Mouse (Mus musculus): Measurements from ENCODE around the gene Timp2. TPM values are rescaled to one million over a fixed set of nuclear protein-coding genes. Genes with fewer than 3 reads are reported as not detected.
A peak's percentile ranks its signal among the peaks of the same experiment; 100 is the strongest.

The Timp2 gene
- polyA plus RNA-seq, 1 experiment from 2014 or later, result 46.9 TPM

DNA sequence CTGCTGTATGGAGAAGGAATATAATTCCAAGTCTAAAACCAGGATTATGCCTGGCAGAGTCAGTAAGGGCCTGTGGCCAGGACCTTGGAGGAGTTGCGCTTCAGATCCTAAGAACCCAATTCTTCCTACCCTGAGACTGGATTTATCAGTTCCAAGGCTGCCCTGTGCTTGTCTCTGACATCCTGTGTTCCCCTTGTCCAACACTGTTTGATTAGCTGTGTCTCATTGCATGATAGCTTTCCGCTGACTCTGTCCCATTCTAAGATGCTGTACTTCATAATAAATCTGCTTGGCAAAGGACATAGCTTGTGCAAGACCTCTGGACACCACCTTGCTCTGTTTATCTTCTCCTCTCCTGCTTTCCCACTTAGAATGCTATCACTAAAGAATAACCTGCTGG lies 8.1 kb downstream of the Timp2 start:
- H3K9me3 ChIP-seq, result no peaks in the 10 kb centered on the region
- no peak overlapping the region; the same call in 1 of the 2 replicates for H3K27ac ChIP-seq (replicated peaks)
- peaks cover 57% of the 10 kb centered on the region for H3K4me1 ChIP-seq
- DNase-seq (ENCODE audit: low spot score), result no peak
- 94% methylated on average over 2 of the region's 2 CpGs for WGBS
- no peak overlapping the region for H3K4me3 ChIP-seq
- H3K27me3 ChIP-seq (replicated peaks; ENCODE audit: low read depth, poor library complexity, severe bottlenecking), result no peaks in the 10 kb centered on the region
- H3K36me3 ChIP-seq (replicated peaks), result peaks cover 26% of the 10 kb centered on the region

DNA sequence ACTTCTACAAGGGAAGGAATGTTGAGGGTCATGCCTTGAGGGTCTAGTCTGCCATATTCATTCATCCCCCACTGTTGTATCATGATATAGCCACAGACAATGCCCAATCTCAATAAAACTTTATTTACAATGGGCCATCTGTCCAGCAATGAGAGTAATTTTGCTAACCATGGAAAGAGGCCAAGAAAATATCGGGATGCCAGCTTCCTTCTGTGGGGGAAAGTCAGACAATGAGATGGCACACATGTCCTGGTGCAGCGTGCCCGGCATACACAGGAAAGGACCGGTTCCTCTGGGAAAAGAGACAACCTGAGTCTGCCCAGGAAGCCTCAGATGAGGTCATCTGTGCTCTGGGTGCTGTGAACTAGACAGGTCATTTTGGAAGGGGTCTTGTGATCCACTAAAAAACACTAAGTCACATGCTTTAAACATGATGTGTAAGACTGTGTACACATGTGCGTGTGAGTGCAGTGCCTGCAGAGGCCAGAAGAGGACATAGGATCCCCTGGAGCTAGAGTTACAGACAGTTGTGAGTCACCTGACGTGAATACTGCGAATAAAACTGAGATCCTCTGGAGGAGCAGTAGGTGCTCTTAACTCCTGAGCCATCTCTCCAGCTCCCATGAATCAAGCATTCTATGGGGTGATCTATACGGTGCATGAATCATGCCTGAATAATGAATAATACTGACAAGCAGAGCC lies 9.0 kb downstream of the Timp2 start:
- Histone ChIP-seq H3K27ac (replicated peaks) (no peak overlapping the region), H3K4me1 (peaks cover 64% of the 10 kb centered on the region), H3K36me3 (replicated peaks) (peaks cover 18% of the 10 kb centered on the region), H3K4me3 (no peak overlapping the region), H3K27me3 (replicated peaks; ENCODE audit: low read depth, poor library complexity, severe bottlenecking) (no peaks in the 10 kb centered on the region), H3K9me3 (no peaks in the 10 kb centered on the region)
- DNase-seq (ENCODE audit: low spot score), result no peak
- WGBS, result 90% methylated on average over 8 of the region's 8 CpGs

DNA sequence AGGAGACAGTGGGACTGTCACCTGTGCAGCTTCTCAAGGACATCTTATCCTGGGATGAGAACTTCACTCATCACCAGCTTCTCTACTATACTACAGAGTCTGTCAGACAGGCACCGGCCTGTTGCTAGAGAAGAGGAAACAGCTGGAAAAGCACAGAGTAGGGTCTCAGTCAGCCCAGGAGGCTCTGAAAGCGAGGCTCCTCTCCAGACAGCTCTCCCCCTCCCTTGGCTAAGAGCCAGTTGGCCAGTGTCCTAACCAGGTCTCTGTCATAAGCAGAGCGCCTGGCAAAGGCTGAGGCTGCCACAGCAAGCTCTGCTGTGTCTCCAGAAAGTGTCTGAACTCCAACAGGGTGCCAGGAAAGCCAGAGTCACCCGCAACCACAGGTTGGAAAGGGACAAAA lies 9.8 kb downstream of the Timp2 start:
- Histone ChIP-seq H3K4me1 (peaks cover 68% of the 10 kb centered on the region), H3K27ac (replicated peaks) (0 out of 2 replicates have a peak overlapping the region, but pooled peaks have one; percentile 40), H3K27me3 (replicated peaks; ENCODE audit: low read depth, poor library complexity, severe bottlenecking) (no peaks in the 10 kb centered on the region), H3K9me3 (no peaks in the 10 kb centered on the region), H3K36me3 (replicated peaks) (peaks cover 9% of the 10 kb centered on the region), H3K4me3 (no peak overlapping the region)
- DNase-seq (ENCODE audit: low spot score), result no peak
- 70% methylated on average over 4 of the region's 4 CpGs for WGBS

DNA sequence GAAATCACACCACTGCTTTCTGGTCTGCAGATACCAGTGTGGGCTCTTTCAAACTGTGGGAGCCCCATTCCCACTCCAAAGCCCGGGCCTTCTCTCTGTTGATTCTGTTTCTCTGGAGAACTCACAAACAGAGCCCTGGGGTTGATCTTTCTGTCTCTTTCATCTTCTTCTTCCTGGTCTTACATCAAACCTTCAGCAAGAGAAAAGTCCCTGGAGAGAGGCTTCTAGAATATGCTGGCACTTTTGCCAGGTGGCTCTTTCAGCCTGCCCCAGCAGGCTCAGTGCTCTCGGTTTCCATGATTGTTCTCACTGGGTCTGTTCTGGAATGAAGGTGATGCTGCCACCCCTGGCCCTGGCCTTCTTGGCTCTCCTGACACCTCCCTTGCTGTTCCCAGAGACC lies 11.9 kb downstream of the Timp2 start:
- WGBS, result 88% methylated on average over 2 of the region's 2 CpGs
- Histone ChIP-seq H3K9me3 (no peaks in the 10 kb centered on the region), H3K4me1 (peaks cover 51% of the 10 kb centered on the region), H3K27ac (replicated peaks) (no peak overlapping the region), H3K36me3 (replicated peaks) (peaks cover 20% of the 10 kb centered on the region), H3K4me3 (no peak overlapping the region), H3K27me3 (replicated peaks; ENCODE audit: low read depth, poor library complexity, severe bottlenecking) (no peaks in the 10 kb centered on the region)
- DNase-seq (ENCODE audit: low spot score), result no peak

DNA sequence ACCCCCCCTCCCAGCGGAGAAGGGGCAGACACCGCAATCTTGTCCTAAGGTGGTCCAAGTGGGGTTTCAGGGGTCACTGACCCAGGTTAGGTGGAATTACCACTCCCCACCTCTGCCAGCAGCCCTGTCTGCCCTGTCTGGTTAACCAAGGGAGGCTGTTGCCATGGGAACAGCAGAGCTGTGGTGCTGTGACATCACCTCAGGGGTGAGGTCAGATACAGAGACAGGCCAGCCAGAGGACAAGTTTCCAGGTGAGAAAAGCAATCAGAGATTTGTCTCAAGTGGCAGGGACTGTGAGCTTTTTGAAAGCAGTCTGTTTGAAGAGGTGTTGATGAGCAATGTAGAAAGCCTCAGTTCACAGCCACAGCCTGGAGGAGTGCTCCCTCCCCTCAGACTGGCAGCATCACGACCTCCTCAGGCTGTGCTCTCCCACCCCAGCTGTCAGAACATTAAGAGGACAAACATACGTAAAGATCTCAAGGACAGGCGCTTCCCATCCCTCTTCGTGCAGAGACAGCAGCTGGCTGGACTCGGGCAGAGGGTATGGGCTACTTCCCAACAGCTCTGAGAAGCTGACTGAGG lies 13.0 kb downstream of the Timp2 start, which contains the start of gene Cep295nl:
Cep295nl (minus strand) TSS at position 101 of the 582 bp plus-strand sequence.
- DNase-seq (ENCODE audit: low spot score), result peak; percentile 52
- 46% methylated on average over 7 of the region's 7 CpGs for WGBS
- Histone ChIP-seq H3K4me1 (peaks cover 42% of the 10 kb centered on the region), H3K27ac (replicated peaks) (peak within 1 kb of the TSS; percentile 19; the same call in 1 of the 2 replicates), H3K36me3 (replicated peaks) (peaks cover 20% of the 10 kb centered on the region), H3K4me3 (no peak within 1 kb of the TSS; the same call in 1 of the 2 replicates), H3K9me3 (no peaks in the 10 kb centered on the region), H3K27me3 (replicated peaks; ENCODE audit: low read depth, poor library complexity, severe bottlenecking) (no peaks in the 10 kb centered on the region)

DNA sequence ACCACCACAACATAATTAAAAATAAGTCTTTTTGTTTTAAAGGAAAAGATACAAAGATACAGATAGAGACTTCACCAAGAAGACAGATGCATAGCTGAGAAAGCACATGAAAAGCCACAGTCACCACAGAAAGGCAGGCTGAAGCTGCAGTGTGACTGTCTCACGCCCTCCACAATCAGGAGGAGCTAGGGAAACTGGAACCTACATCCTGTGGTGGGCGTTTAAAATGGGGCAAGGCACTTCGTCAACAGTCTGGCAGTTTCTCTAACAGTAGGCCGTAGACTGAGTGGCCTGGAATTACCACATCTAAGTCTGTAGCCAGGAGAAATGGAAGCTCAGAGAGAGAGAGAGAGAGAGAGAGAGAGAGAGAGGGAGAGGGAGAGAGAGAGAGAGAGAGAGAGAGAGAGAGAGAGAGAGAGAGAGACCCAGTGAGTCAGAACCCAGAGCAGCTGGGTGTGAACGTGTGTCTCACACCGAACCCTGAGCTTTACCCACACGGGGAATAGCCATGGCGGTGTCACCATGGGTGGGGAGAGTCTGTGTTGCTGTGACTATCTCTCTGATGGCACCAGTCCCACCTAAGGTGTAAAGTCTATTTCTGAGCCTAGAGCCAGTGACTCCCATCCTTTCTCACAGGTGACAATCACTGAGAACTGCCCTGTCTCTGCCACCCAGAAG lies 17.9 kb downstream of the Timp2 start:
- Histone ChIP-seq H3K27me3 (replicated peaks; ENCODE audit: low read depth, poor library complexity, severe bottlenecking) (no peaks in the 10 kb centered on the region), H3K36me3 (replicated peaks) (peaks cover 36% of the 10 kb centered on the region), H3K27ac (replicated peaks) (no peak overlapping the region), H3K4me1 (peaks cover 16% of the 10 kb centered on the region), H3K9me3 (no peaks in the 10 kb centered on the region), H3K4me3 (no peak overlapping the region)
- DNase-seq (ENCODE audit: low spot score), result no peak
- 83% methylated on average over 8 of the region's 8 CpGs for WGBS

DNA sequence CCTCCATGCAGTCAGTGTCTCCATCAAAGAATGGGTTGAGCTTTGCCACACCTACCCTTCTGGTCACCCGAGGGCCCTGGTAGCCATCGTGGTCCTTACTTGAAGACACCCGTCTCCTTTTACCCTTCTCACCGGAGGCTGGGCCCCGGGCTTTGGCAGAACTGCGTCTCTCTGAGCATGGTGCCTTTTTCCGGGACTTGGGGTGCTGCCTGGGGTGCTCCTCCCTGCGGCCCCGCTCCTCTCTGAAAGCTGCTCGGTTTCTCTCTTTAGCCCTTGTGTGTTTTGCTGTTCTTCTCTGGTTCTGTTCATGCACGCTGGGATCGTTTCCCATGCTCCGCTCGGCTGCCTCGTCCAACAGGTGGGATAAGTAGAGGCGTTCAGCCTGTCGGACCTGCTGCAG lies 22.1 kb downstream of the Timp2 start:
- Histone ChIP-seq H3K4me3 (no peak overlapping the region), H3K27ac (replicated peaks) (no peak overlapping the region), H3K4me1 (peaks cover 8% of the 10 kb centered on the region), H3K9me3 (0 out of 2 replicates have a peak, but pooled peaks cover 6% of the 10 kb centered on the region), H3K36me3 (replicated peaks) (peaks cover 61% of the 10 kb centered on the region), H3K27me3 (replicated peaks; ENCODE audit: low read depth, poor library complexity, severe bottlenecking) (no peaks in the 10 kb centered on the region)
- no peak for DNase-seq (ENCODE audit: low spot score)
- 88% methylated on average over 17 of the region's 17 CpGs for WGBS

DNA sequence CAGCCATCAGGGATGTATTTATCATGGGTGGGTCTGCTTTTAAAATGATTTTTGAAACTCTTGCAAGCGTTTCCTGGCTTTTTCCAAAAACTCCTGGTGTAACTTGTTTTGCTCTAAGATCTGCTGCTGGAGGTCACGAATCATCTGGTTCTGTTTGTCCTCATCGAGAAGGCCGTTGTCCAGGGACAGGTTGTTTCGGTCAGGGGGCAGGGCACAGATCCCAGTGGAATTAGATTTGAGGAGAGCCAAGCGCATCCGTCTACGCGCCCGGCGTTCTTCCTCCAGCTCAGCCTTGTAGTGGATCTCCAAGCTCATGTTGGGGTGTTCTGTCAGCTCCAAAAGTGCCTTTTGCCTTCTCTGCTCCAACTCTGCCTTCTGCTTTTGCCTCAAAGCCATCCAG lies 23.2 kb downstream of the Timp2 start:
- Histone ChIP-seq H3K27ac (replicated peaks) (no peak overlapping the region), H3K36me3 (replicated peaks) (peaks cover 71% of the 10 kb centered on the region), H3K4me3 (no peak overlapping the region), H3K9me3 (0 out of 2 replicates have a peak, but pooled peaks cover 6% of the 10 kb centered on the region), H3K27me3 (replicated peaks; ENCODE audit: low read depth, poor library complexity, severe bottlenecking) (no peaks in the 10 kb centered on the region), H3K4me1 (peaks cover 19% of the 10 kb centered on the region)
- WGBS, result 88% methylated on average over 11 of the region's 11 CpGs
- no peak for DNase-seq (ENCODE audit: low spot score)

DNA sequence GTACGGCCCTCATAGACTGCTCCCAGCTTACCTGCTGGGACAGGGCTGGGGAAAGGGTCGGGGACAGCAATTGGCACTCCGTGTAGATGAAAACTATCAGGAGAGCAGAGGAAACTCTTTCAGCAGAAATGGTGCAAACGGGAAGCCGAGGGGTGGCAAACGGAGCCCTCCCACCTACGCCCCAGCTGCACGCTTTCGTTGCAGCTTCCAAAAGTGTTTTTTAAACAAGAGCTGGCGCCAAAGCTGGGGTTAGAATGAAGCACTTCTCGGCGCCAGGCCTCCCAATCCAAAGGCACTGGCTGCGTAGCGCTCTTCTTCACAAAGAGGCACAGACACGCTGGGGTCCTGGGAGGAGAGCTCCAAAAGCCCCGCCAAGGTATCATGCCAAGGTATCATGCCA lies 24.8 kb downstream of the Timp2 start:
- Histone ChIP-seq H3K36me3 (replicated peaks) (peaks cover 78% of the 10 kb centered on the region), H3K27me3 (replicated peaks; ENCODE audit: low read depth, poor library complexity, severe bottlenecking) (no peaks in the 10 kb centered on the region), H3K4me3 (no peak overlapping the region), H3K9me3 (0 out of 2 replicates have a peak, but pooled peaks cover 6% of the 10 kb centered on the region), H3K4me1 (peaks cover 33% of the 10 kb centered on the region), H3K27ac (replicated peaks) (no peak overlapping the region)
- DNase-seq (ENCODE audit: low spot score), result no peak
- WGBS, result 95% methylated on average over 16 of the region's 16 CpGs

DNA sequence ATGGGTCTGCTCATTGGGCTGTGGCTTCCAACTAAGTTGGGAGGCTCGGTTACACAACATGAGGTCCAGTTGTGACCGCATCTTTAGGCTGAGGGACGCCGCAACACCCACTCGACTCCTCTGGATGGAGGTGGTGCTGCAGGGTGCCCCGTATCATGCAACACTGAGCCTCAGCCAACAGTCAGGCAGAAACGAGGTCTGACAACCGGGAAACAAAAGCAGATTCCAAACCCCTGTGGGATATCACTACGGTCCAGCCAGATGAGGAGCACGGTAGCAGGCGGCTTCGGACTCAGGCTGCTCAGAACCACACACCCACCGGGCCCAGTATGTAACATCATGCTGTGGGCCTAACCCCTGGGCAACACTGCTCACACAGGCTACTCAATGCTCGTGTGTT lies 25.2 kb downstream of the Timp2 start:
- H3K36me3 ChIP-seq (replicated peaks), result peaks cover 80% of the 10 kb centered on the region
- DNase-seq (ENCODE audit: low spot score), result no peak
- H3K27me3 ChIP-seq (replicated peaks; ENCODE audit: low read depth, poor library complexity, severe bottlenecking), result no peaks in the 10 kb centered on the region
- no peak overlapping the region for H3K4me3 ChIP-seq
- 0 out of 2 replicates have a peak, but pooled peaks cover 6% of the 10 kb centered on the region for H3K9me3 ChIP-seq
- WGBS, result 93% methylated on average over 14 of the region's 14 CpGs
- H3K4me1 ChIP-seq, result peaks cover 35% of the 10 kb centered on the region
- no peak overlapping the region for H3K27ac ChIP-seq (replicated peaks)

DNA sequence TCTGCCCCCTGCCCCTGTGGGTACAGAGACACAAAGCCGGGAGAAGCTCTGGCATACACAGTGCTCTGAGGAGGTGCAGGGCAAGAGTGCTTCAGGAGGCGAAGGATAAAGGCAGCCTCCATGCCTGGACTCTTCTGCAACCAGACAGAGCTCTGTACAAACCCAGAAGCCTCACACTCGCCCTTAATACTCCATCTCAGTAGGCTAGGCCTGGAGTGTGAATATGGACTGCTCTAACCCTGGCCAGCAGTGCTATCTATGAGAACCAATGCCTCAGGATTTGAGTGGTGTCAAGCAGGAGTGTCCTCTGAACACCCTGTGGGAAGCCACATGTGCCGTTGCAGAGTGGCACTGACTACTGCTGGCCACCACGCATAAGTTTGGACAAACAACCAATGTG lies 26.6 kb downstream of the Timp2 start:
- peaks cover 50% of the 10 kb centered on the region for H3K4me1 ChIP-seq
- 0 out of 2 replicates have a peak, but pooled peaks cover 6% of the 10 kb centered on the region for H3K9me3 ChIP-seq
- peaks cover 75% of the 10 kb centered on the region for H3K36me3 ChIP-seq (replicated peaks)
- DNase-seq (ENCODE audit: low spot score), result no peak
- no peak overlapping the region for H3K4me3 ChIP-seq
- no peaks in the 10 kb centered on the region for H3K27me3 ChIP-seq (replicated peaks; ENCODE audit: low read depth, poor library complexity, severe bottlenecking)
- H3K27ac ChIP-seq (replicated peaks), result no peak overlapping the region
- 92% methylated on average over 5 of the region's 5 CpGs for WGBS

DNA sequence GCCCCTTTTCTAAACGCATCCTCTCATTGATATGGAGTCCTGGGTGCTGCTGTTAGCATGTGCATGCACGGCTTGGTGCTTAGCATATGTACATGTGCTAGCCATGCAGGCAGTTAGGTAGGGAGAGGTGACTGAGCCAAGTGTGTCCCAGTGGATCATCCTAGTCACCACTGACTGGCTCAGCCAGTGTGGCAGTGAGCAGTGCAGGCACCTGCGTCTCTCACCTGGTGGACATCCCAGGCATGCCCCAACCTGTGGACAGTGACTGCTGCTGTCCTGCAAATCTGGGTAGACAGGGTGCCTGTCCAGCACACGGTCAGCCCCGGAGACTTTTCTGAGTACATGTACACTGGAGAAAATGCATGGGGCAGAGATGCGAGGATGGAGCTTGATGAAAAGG lies 27.0 kb downstream of the Timp2 start:
- no peaks in the 10 kb centered on the region for H3K27me3 ChIP-seq (replicated peaks; ENCODE audit: low read depth, poor library complexity, severe bottlenecking)
- peaks cover 53% of the 10 kb centered on the region for H3K4me1 ChIP-seq
- H3K4me3 ChIP-seq, result no peak overlapping the region
- WGBS, result 90% methylated on average over 6 of the region's 6 CpGs
- peaks cover 71% of the 10 kb centered on the region for H3K36me3 ChIP-seq (replicated peaks)
- 0 out of 2 replicates have a peak, but pooled peaks cover 6% of the 10 kb centered on the region for H3K9me3 ChIP-seq
- no peak for DNase-seq (ENCODE audit: low spot score)
- H3K27ac ChIP-seq (replicated peaks), result no peak overlapping the region; the same call in 1 of the 2 replicates

Measured in embryonic facial prominence, embryonic 10.5 days (tissue).